Mouse (Mus musculus) forebrain, embryonic 16.5 days (tissue): ENCODE measurements around the gene Mad2l1bp. TPM values are rescaled to one million over a fixed set of nuclear protein-coding genes. Genes with fewer than 3 reads are reported as not detected.

Source experiments
- ATAC-seq: fragments of 200-750 bp; cut with Nextera tagmentation; 2 replicates; pipeline ENCODE4 v1.8.0; 2017; ENCODE audit warnings: mild to moderate bottlenecking, moderate library complexity
- H3K27ac ChIP-seq: fragments of 300-500 bp; sonication (generic); 2 replicates; pipeline ENCODE4 v1.5.1; 2014; ENCODE audit warnings: low read length, control low read depth
- H3K27me3 ChIP-seq: fragments of 300-500 bp; sonication (generic); replicated peaks from 2 replicates; pipeline ENCODE4 v1.6.1; 2014; ENCODE audit warnings: low read length; ENCODE audit not compliant: control insufficient read depth, insufficient read depth
- H3K36me3 ChIP-seq: fragments of 300-500 bp; sonication (generic); 2 replicates; pipeline ENCODE4 v1.6.1; 2014; ENCODE audit not compliant: control insufficient read depth, insufficient read depth
- H3K4me1 ChIP-seq: fragments of 300-500 bp; sonication (generic); replicated peaks from 2 replicates; pipeline ENCODE4 v1.6.1; 2014; ENCODE audit warnings: low read length; ENCODE audit not compliant: control insufficient read depth, insufficient read depth
- H3K4me2 ChIP-seq: fragments of 300-500 bp; sonication (generic); 2 replicates; pipeline ENCODE4 v1.6.1; 2014; ENCODE audit warnings: mild to moderate bottlenecking, low read length, control low read depth
- H3K4me3 ChIP-seq: fragments of 300-500 bp; sonication (generic); replicated peaks from 2 replicates; pipeline ENCODE4 v1.5.1; 2014; ENCODE audit warnings: mild to moderate bottlenecking, low read length, control low read depth
- H3K9ac ChIP-seq: fragments of 300-500 bp; sonication (generic); replicated peaks from 2 replicates; pipeline ENCODE4 v1.6.1; 2014; ENCODE audit warnings: low read depth, low read length, control low read depth
- H3K9me3 ChIP-seq: fragments of 300-500 bp; sonication (generic); 2 replicates; pipeline ENCODE4 v1.6.1; 2016; ENCODE audit warnings: low read length; ENCODE audit not compliant: control insufficient read depth
- WGBS: fragments of 180-500 bp; shearing (Covaris S2); extraction: QIAGEN DNeasy Blood & Tissue Kit; methylation state at CpG from one replicate; pipeline ENCODE4 v1.1.7; 2014; 5-methylcytosine and 5-hydroxymethylcytosine counted together
- polyA plus RNA-seq: library from polyadenylated mRNA; unstranded; fragments of >200 nt; fragmentation: Nextera tagmentation; extraction: Ambion mirVana; gene quantifications from 2 replicates; pipeline ENCODE4 v1.2.1, GENCODE M21; 2015

The Mad2l1bp gene
- polyA plus RNA-seq, 1 experiment from 2014 or later: 28.6 TPM

DNA sequence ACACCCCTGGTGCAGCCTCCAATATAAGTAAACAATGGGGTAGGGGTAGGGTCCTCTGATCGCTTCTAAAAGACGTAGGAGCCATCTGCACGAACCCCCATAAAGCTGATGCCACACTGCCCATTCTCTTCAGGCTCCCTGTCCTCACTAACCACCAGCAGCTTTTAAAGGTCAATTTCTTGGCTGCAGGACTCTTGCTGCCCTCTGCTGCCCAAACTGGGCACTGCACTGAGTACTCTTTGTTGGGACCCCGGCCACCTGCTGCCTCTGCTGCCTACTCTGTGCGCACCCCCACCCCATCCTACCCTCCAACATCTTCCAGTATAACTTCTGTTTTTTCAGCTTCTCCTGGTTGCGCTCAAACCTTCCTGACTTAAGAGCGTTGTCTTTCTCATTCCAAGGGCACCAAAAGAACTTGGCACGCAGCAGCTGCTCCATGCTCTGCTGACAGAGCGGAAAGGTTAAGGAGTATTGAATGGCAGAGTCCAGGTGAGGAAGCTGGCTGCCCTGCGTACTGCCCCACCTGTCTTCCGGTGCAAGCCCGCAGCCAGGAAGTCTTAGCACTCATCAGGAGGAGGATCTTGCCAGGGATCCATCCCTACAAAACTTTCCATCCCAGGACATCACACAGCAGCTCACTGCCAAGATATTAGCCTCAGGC, 21.2 kb downstream of the Mad2l1bp start:
- Histone ChIP-seq H3K9ac (no peak overlapping the region), H3K4me3 (no peak overlapping the region), H3K27me3 (no peaks in the 10 kb centered on the region), H3K36me3 (peaks cover 13% of the 10 kb centered on the region), H3K27ac (no peak overlapping the region), H3K4me1 (no peaks in the 10 kb centered on the region), H3K9me3 (no peaks in the 10 kb centered on the region), H3K4me2 (no peak overlapping the region)
- peak; percentile 60 for ATAC-seq
- WGBS: 12% methylated on average over 12 of the region's 12 CpGs

DNA sequence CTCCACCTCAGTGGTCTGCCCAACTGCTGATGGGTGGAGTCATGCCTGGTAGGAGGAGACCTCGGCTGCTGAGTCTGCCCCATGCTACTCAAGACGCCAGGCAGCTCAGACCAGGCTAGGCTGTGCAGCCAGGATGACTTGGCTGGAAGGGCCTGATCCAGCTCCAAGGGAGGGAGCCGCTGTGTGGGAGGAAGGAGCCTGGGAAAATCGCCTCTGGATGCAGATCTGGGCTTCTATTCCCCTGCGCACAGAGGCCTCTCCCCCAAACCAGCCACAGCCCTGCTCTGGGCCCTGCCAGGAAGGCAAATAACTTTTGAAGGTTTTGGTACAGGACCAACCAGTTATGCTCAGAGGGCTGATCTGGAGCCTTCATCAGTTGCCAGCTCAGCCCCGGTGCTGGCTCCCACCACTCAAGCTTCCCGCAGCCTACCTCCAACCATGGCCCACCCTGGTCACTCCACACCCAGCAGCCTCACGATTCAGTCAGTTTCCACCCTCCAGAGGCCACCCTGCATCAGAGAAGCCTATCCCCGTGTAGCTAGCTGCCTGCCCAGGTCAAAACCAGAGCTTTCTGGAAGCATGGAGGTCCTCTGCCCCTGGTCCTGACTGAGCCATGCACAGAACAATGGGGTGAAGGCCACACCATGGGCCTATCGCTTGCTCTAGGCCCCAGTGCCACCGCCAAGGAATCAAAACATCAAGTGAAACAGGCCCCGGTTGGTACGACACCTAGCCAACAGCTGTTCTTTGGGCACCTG, 23.4 kb downstream of the Mad2l1bp start:
- no peaks in the 10 kb centered on the region for H3K4me1 ChIP-seq
- 83% methylated on average over 13 of the region's 13 CpGs for WGBS
- H3K9me3 ChIP-seq: no peaks in the 10 kb centered on the region
- no peak for ATAC-seq
- no peak overlapping the region for H3K4me2 ChIP-seq
- H3K27me3 ChIP-seq: no peaks in the 10 kb centered on the region
- no peak overlapping the region for H3K9ac ChIP-seq
- H3K36me3 ChIP-seq: peaks cover 22% of the 10 kb centered on the region
- H3K27ac ChIP-seq: no peak overlapping the region
- no peak overlapping the region for H3K4me3 ChIP-seq

DNA sequence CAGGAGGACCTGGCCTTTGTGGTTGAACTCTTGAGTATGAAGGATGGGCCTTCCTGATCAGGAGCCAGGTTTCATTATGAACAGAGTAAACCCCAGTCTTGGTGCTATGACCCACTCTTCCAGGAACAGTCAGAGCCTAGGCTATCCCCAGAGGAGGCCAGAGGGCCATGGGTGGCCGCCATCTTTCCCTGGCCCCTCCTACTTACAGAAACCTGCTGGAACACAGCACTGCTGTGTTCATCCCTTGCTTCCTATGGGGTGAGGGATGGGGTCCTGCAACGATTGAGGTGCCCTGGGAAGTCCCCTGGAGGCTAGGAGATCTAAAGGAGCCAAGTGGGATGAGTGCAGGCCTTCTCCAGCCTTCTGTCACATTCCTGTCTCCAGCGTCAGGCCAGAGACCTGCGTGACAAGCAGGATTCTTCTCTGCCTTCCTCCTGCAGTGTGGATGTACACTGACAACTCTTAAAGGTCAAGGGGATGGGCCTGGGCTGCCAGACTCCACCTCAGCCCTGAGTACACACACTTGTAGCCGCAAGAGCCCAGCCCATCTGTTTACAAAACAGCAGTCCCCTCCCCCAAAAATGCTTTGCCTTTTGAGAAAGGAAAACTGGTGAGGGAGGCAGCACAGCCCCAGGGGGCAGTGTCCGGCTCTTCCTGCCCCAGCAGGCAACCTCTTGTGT, 25.4 kb downstream of the Mad2l1bp start:
- no peak for ATAC-seq
- H3K27me3 ChIP-seq: no peaks in the 10 kb centered on the region
- no peak overlapping the region for H3K4me2 ChIP-seq
- H3K36me3 ChIP-seq: peaks cover 23% of the 10 kb centered on the region
- WGBS: 86% methylated on average over 6 of the region's 6 CpGs
- no peaks in the 10 kb centered on the region for H3K9me3 ChIP-seq
- no peak overlapping the region for H3K9ac ChIP-seq
- H3K4me3 ChIP-seq: no peak overlapping the region
- H3K4me1 ChIP-seq: no peaks in the 10 kb centered on the region
- no peak overlapping the region for H3K27ac ChIP-seq

DNA sequence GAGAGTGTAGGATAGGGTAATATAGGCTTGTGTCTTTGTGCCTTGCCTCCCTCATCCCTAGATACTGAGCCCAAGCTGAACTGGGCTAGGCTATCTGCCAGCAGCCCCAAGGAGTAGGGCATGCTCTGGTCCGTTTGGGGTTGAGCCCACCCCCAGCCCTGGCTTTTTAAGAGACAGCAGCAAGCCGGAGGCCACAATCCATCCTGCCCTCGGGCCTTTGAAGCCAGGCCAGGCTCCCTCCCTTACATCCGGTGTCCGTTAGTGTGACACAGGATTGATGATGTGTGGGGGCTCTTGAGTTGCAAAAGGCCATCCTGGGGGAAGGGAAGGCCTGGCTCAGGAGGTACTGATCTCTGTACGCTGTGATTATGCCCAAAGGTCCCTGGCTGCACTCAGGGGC, 26.7 kb downstream of the Mad2l1bp start:
- 85% methylated on average over 6 of the region's 6 CpGs for WGBS
- H3K4me1 ChIP-seq: no peaks in the 10 kb centered on the region
- H3K4me3 ChIP-seq: no peak overlapping the region
- no peak overlapping the region for H3K4me2 ChIP-seq
- peaks cover 23% of the 10 kb centered on the region for H3K36me3 ChIP-seq
- H3K9ac ChIP-seq: no peak overlapping the region
- H3K27me3 ChIP-seq: no peaks in the 10 kb centered on the region
- H3K27ac ChIP-seq: no peak overlapping the region
- H3K9me3 ChIP-seq: no peaks in the 10 kb centered on the region
- no peak for ATAC-seq

DNA sequence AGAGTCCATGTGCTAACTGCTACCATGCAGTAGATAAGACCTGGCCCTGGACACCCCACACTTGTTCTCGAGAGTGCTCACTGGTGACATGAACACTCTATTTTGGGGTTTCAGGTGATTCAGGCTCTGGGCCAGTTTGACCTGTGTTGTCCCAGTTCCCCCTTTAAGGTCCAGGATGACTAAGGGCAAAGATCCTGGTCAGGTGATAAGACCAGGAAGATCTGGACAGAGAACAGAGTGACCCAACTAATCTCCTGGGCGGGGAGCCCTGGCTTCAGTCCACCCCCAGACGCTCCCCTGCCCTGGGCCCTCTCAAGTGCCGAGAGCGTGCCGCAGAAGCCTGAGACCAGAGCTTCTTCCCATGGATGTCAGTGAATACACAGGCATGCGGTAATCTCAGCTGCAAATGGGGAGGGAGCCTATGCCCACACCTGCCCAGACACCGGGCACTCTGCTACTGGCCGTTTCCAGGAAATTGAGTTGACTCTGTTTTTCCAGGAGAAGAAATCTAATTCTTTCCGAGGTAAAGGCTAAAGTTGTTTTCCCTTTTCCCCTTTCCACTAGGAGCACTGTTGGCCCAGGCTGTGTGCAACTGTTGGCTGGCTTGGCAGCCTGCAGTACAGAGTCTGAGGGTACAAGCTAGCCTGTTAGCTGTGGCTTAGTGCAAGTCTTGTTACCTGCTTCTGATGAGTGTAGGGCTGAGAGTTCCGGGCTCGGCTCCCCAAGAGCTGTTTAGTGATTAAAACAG, 29.2 kb downstream of the Mad2l1bp start:
- no peak overlapping the region for H3K9ac ChIP-seq
- 92% methylated on average over 12 of the region's 12 CpGs for WGBS
- no peaks in the 10 kb centered on the region for H3K4me1 ChIP-seq
- H3K9me3 ChIP-seq: no peaks in the 10 kb centered on the region
- peaks cover 26% of the 10 kb centered on the region for H3K36me3 ChIP-seq
- H3K4me3 ChIP-seq: no peak overlapping the region
- H3K27ac ChIP-seq: no peak overlapping the region
- no peaks in the 10 kb centered on the region for H3K27me3 ChIP-seq
- H3K4me2 ChIP-seq: no peak overlapping the region
- ATAC-seq: no peak

DNA sequence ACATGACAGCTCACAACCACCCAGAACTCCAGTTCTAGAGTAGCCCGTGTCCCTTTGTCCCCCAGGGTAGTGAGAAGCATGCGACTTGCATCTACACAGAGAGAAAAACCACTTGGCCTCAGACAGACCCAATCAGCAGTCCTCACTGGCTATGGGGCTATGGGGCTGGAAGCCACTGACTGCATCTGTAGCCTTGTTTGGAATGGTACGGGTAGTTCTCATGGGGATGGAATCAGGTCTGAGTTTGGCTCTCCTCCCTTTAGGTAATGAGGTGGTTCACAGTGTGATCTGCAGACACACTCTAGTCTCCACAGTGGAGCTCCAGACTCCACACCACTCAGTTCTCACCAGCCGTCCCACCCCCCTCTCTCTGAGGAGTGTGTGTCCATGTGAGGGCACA, 30.1 kb downstream of the Mad2l1bp start:
- WGBS: 92% methylated on average over 4 of the region's 4 CpGs
- ATAC-seq: no peak
- peaks cover 25% of the 10 kb centered on the region for H3K36me3 ChIP-seq

DNA sequence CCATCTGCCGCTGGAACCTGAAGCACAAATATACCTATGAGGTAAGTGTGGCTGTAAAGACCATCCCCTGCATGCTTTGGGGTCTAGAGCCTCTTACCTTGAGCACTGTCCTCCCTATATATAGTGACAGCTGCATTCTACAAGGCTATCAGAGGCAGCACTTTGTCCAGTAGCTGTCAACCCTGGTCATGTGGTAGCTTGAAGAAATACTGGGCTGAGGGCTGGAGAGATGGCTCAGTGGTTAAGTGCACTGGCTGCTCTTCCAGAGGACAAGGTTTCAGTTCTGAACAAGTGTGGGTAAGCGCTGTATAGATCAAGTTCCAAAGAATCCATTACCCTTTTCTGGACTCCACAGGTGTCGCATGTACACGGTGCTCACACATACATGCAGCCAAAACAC, 30.6 kb downstream of the Mad2l1bp start:
- 95% methylated on average over 4 of the region's 4 CpGs for WGBS
- Histone ChIP-seq H3K27ac (no peak overlapping the region), H3K4me2 (no peak overlapping the region), H3K9ac (no peak overlapping the region), H3K9me3 (no peaks in the 10 kb centered on the region), H3K36me3 (peaks cover 25% of the 10 kb centered on the region), H3K27me3 (no peaks in the 10 kb centered on the region), H3K4me3 (no peak overlapping the region), H3K4me1 (no peaks in the 10 kb centered on the region)
- ATAC-seq: no peak

More for the DNA sequence above, 30.1 kb downstream of the Mad2l1bp start:
- Histone ChIP-seq H3K27ac (no peak overlapping the region), H3K9me3 (no peaks in the 10 kb centered on the region), H3K4me3 (no peak overlapping the region), H3K4me2 (no peak overlapping the region), H3K9ac (no peak overlapping the region), H3K4me1 (no peaks in the 10 kb centered on the region), H3K27me3 (no peaks in the 10 kb centered on the region)

DNA sequence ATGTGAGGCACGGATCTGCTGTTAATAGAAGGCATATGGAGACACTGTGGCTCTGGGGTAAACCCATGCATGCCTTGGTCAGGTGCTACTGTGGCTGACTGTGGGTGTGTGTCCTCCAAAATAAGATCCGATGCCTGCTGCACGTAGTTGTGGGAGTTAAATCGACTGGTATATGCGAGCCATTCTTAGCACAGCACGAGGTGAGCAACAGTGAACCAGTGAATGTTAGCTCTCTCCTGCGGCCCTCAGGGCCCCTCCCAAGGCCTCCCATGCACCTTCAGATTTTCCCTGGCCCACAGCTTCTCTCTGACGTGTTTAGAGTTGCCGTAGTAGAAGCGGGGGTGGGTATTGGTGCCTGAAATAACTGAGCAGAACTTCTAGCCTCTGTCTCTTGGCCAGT, 33.7 kb downstream of the Mad2l1bp start:
- Histone ChIP-seq H3K27me3 (no peaks in the 10 kb centered on the region), H3K9ac (no peak overlapping the region), H3K4me3 (no peak overlapping the region), H3K27ac (no peak overlapping the region), H3K4me1 (no peaks in the 10 kb centered on the region), H3K4me2 (no peak overlapping the region), H3K9me3 (no peaks in the 10 kb centered on the region), H3K36me3 (peaks cover 5% of the 10 kb centered on the region)
- no peak for ATAC-seq
- WGBS: 94% methylated on average over 10 of the region's 10 CpGs

DNA sequence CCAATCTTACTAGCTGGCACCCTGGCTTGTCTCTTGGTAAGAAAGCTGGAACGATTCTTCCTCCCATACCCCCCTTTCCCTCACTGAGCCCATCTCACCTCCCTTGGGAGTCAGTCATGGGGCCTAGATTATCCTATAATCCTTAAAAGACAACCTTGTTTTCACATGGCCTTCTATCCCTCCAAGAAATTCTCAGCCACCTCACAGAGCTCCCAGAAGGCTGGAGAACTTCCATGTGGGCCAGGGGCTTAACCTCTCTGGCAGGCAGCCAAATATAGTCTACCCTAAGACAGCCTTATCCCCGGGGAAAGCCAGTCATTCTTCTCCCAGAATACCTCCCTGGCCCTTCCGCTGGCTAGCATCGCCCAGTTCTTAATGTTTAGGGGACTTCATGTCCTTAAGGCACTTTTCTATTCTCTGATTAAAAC, 34.9 kb downstream of the Mad2l1bp start:
- no peaks in the 10 kb centered on the region for H3K9me3 ChIP-seq
- ATAC-seq: no peak
- no peaks in the 10 kb centered on the region for H3K27me3 ChIP-seq
- H3K9ac ChIP-seq: no peak overlapping the region
- H3K36me3 ChIP-seq: peaks cover 5% of the 10 kb centered on the region
- WGBS: 70% methylated on average over 4 of the region's 4 CpGs
- H3K27ac ChIP-seq: no peak overlapping the region
- H3K4me2 ChIP-seq: no peak overlapping the region
- H3K4me1 ChIP-seq: no peaks in the 10 kb centered on the region
- H3K4me3 ChIP-seq: no peak overlapping the region
